Mouse (Mus musculus): ENCODE results near the gene Dctn3.
"Not testable (repeated sequence)": the region's sequence is repeated elsewhere in the genome, so short reads cannot be mapped to it uniquely, and the experiment has no call there.

DNA sequence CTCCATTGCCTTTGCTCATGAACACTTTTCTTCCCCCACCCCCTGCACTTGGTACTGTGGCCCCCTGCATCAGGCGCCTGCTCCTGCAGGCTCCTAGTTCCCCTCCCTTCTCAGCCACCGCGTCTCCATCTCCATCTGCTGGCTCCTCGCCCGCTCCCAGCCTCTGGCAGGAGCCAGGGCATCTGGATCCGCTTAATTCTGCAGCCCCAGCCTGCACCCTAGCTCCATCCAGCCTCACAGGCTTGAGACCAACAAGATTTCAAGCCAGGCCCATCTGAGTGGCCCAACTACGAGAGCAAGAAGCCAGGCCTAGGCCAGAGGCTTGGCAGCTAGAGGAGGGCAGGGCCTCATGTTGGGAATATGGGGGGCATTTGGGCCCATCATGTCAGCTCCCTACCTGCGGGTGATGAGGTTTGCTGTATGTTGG is 39.7 kb upstream of the Dctn3 start:
- TF ChIP-seq CTCF (IDR thresholded peaks at IDR 0.05; ENCODE audit: extremely low read depth, insufficient read depth, insufficient read length, insufficient replicate concordance); POLR2A (IDR thresholded peaks at IDR 0.05; ENCODE audit: low read depth, low read length): not testable (repeated sequence)

Measured in spleen, adult 2 months (tissue).